Mouse (Mus musculus) lung, embryonic 16.5 days (tissue): ENCODE data around the gene Mettl16. TPM values are rescaled to one million over a fixed set of nuclear protein-coding genes. Genes with fewer than 3 reads are reported as not detected.
A peak's percentile ranks its signal among the peaks of the same experiment; 100 is the strongest.

Source experiments
- ATAC-seq: fragments of 200-750 bp; cut with Nextera tagmentation; 2 replicates; pipeline ENCODE4 v1.8.0; 2017; ENCODE audit warnings: low read depth, mild to moderate bottlenecking, moderate library complexity
- H3K27ac ChIP-seq: fragments of 300-500 bp; sonication (generic); 2 replicates; pipeline ENCODE4 v1.5.1; 2014; ENCODE audit warnings: mild to moderate bottlenecking, control low read depth, low read length
- H3K27me3 ChIP-seq: fragments of 300-500 bp; sonication (generic); 2 replicates; pipeline ENCODE4 v1.6.1; 2014; ENCODE audit warnings: low read depth, low read length, mixed read lengths; ENCODE audit not compliant: control insufficient read depth, insufficient read depth
- H3K36me3 ChIP-seq: fragments of 300-500 bp; sonication (generic); 2 replicates; pipeline ENCODE4 v1.6.1; 2014; ENCODE audit warnings: low read length; ENCODE audit not compliant: control insufficient read depth, insufficient read depth
- H3K4me1 ChIP-seq: fragments of 300-500 bp; sonication (generic); replicated peaks from 2 replicates; pipeline ENCODE4 v1.6.1; 2014; ENCODE audit warnings: low read length, mixed read lengths; ENCODE audit not compliant: control insufficient read depth, insufficient read depth
- H3K4me2 ChIP-seq: fragments of 300-500 bp; sonication (generic); 2 replicates; pipeline ENCODE4 v1.6.1; 2014; ENCODE audit warnings: low read depth, low read length, control low read depth
- H3K4me3 ChIP-seq: fragments of 300-500 bp; sonication (generic); 2 replicates; pipeline ENCODE4 v1.5.1; 2014; ENCODE audit warnings: mild to moderate bottlenecking, low read length, control low read depth
- H3K9ac ChIP-seq: fragments of 300-500 bp; sonication (generic); 2 replicates; pipeline ENCODE4 v1.6.1; 2014; ENCODE audit warnings: low read length, control low read depth
- H3K9me3 ChIP-seq: fragments of 300-500 bp; sonication (generic); 2 replicates; pipeline ENCODE4 v1.6.1; 2016; ENCODE audit warnings: low read length; ENCODE audit not compliant: control insufficient read depth
- WGBS: fragments of 180-500 bp; shearing (Covaris S2); extraction: QIAGEN DNeasy Blood & Tissue Kit; methylation state at CpG from one replicate; pipeline ENCODE4 v1.1.7; 2014; 5-methylcytosine and 5-hydroxymethylcytosine counted together
- polyA plus RNA-seq: library from polyadenylated mRNA; unstranded; fragments of >200 nt; fragmentation: Nextera tagmentation; extraction: Ambion mirVana; gene quantifications from 2 replicates; pipeline ENCODE4 v1.2.1, GENCODE M21; 2015

Gene Mettl16
- polyA plus RNA-seq, 1 experiment from 2014 or later: 47.5 TPM

GRCm38 (mm10) chr11:74771234-74771633, 604 bp downstream of the Mettl16 start:
- H3K9ac ChIP-seq: peak overlapping the region; percentile 82
- peak overlapping the region; percentile 79 for H3K4me3 ChIP-seq
- H3K36me3 ChIP-seq: peaks cover 12% of the 10 kb centered on the region
- peaks cover 10% of the 10 kb centered on the region for H3K4me1 ChIP-seq
- no peaks in the 10 kb centered on the region for H3K9me3 ChIP-seq
- 10% methylated on average over 8 of the region's 8 CpGs for WGBS
- ATAC-seq: no peak
- H3K4me2 ChIP-seq: peak overlapping the region; percentile 73
- H3K27ac ChIP-seq: peak overlapping the region; percentile 89
- H3K27me3 ChIP-seq: no peaks in the 10 kb centered on the region

GRCm38 (mm10) chr11:74771650-74772049, 1.0 kb downstream of the Mettl16 start:
- 66% methylated on average over 4 of the region's 4 CpGs for WGBS
- Histone ChIP-seq H3K9ac (no peak overlapping the region), H3K4me3 (peak overlapping the region; percentile 79), H3K27me3 (no peaks in the 10 kb centered on the region), H3K36me3 (peaks cover 12% of the 10 kb centered on the region), H3K27ac (no peak overlapping the region), H3K9me3 (no peaks in the 10 kb centered on the region), H3K4me2 (peak overlapping the region; percentile 73), H3K4me1 (peaks cover 10% of the 10 kb centered on the region)
- no peak for ATAC-seq

GRCm38 (mm10) chr11:74772386-74772785, 1.8 kb downstream of the Mettl16 start:
- H3K27me3 ChIP-seq: no peaks in the 10 kb centered on the region
- H3K4me2 ChIP-seq: no peak overlapping the region
- H3K4me3 ChIP-seq: no peak overlapping the region
- 84% methylated on average over 2 of the region's 2 CpGs for WGBS
- no peaks in the 10 kb centered on the region for H3K9me3 ChIP-seq
- H3K36me3 ChIP-seq: peaks cover 12% of the 10 kb centered on the region
- H3K9ac ChIP-seq: no peak overlapping the region
- peaks cover 10% of the 10 kb centered on the region for H3K4me1 ChIP-seq
- no peak overlapping the region for H3K27ac ChIP-seq
- no peak for ATAC-seq

GRCm38 (mm10) chr11:74792874-74793273, 22.2 kb downstream of the Mettl16 start:
- H3K4me2 ChIP-seq: no peak overlapping the region
- H3K4me3 ChIP-seq: no peak overlapping the region
- no peak overlapping the region for H3K27ac ChIP-seq
- H3K9me3 ChIP-seq: no peaks in the 10 kb centered on the region
- no peaks in the 10 kb centered on the region for H3K4me1 ChIP-seq
- ATAC-seq: no peak
- no peaks in the 10 kb centered on the region for H3K27me3 ChIP-seq
- H3K36me3 ChIP-seq: peaks cover 39% of the 10 kb centered on the region
- H3K9ac ChIP-seq: no peak overlapping the region
- WGBS: 91% methylated on average over 4 of the region's 4 CpGs

DNA sequence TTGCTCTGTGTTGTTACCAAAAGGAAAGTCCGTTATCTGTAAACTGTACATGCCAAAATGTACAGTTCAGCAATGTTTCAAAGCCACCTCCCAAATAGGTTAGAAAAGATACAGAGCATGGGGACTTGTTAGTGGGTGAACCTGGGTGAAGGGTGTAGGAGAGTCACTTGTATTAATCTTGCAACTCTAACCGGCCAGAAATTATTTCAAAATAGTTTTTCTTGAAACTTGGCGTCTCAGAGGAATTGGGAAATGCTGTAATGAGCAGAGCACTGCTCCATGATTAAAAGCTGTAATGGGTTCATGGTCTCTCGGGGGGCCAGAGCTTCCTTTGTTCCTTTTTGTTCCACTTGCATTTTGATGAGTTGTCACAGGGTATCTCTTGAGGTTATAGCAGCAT, 30.0 kb downstream of the Mettl16 start:
- no peak overlapping the region for H3K27ac ChIP-seq
- H3K9me3 ChIP-seq: no peaks in the 10 kb centered on the region
- no peak for ATAC-seq
- H3K9ac ChIP-seq: no peak overlapping the region
- no peak overlapping the region for H3K4me2 ChIP-seq
- H3K4me3 ChIP-seq: no peak overlapping the region
- peaks cover 22% of the 10 kb centered on the region for H3K36me3 ChIP-seq
- H3K4me1 ChIP-seq: no peaks in the 10 kb centered on the region
- 88% methylated on average over 4 of the region's 4 CpGs for WGBS
- H3K27me3 ChIP-seq: no peaks in the 10 kb centered on the region

DNA sequence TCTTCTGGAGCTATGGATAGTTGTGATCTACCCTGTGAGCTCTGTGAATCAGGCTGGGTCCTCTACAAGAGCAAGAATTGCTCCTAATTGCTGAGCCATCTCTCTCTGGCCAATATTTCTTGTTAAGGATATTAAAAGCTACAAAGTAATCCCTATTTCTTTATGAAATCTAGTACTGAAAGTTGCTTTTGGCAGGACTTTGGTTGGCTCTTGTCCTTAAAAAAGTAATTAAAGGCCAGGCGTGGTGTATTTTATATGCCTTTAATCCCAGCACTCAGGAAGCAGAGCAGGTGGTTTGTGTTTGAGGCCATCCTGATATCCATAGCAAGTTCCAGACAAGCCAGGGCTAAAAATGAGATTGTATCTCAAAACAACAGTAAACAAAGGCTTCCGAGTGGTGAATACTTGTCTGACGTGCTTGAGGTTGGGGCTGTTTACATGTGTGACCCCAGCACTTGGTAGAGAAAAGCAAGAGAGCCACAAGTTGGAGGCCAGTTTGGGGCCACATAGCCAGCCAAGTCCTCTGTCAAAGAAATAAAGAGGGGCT, 33.5 kb downstream of the Mettl16 start:
- H3K4me2 ChIP-seq: no peak overlapping the region
- H3K9me3 ChIP-seq: no peaks in the 10 kb centered on the region
- no peaks in the 10 kb centered on the region for H3K4me1 ChIP-seq
- H3K27me3 ChIP-seq: no peaks in the 10 kb centered on the region
- peaks cover 19% of the 10 kb centered on the region for H3K36me3 ChIP-seq
- ATAC-seq: no peak
- H3K27ac ChIP-seq: no peak overlapping the region
- H3K9ac ChIP-seq: no peak overlapping the region
- no peak overlapping the region for H3K4me3 ChIP-seq
- 71% methylated on average over 3 of the region's 3 CpGs for WGBS

DNA sequence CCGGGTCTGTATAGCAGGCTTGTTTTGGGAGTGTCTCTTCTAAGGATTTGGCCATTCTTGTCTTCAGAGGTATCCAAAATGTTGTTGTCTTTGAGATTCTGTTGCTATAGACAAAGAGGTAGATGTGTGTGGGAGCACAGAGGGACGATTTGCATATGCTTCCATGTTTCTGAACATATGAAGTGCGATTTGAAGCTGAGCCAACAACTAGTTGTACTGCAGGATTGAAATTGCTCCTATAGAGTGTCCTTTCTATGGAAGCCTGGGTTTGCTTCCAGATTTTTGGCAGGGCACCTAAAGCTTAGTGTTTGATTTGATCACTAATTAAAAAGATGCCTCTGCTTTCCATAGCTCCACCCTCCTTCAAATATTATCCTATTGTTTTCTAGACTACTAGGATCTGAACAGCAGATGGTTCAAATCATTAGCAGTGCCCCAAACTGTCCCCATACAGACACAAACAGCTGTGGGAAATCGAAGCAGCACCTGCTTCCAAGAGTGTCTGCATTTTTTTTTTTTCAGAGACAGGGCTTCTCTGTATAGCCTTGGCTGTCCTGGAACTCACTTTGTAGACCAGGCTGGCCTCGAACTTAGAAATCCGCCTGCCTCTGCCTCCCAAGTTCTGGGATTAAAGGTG, 36.7 kb downstream of the Mettl16 start:
- H3K27ac ChIP-seq: no peak overlapping the region
- H3K27me3 ChIP-seq: no peaks in the 10 kb centered on the region
- H3K4me3 ChIP-seq: no peak overlapping the region
- H3K9me3 ChIP-seq: no peaks in the 10 kb centered on the region
- WGBS: 72% methylated on average over 6 of the region's 6 CpGs
- no peak overlapping the region for H3K4me2 ChIP-seq
- H3K4me1 ChIP-seq: no peaks in the 10 kb centered on the region
- peaks cover 16% of the 10 kb centered on the region for H3K36me3 ChIP-seq
- no peak overlapping the region for H3K9ac ChIP-seq
- peak; percentile 52; the same call in 1 of the 2 replicates for ATAC-seq

DNA sequence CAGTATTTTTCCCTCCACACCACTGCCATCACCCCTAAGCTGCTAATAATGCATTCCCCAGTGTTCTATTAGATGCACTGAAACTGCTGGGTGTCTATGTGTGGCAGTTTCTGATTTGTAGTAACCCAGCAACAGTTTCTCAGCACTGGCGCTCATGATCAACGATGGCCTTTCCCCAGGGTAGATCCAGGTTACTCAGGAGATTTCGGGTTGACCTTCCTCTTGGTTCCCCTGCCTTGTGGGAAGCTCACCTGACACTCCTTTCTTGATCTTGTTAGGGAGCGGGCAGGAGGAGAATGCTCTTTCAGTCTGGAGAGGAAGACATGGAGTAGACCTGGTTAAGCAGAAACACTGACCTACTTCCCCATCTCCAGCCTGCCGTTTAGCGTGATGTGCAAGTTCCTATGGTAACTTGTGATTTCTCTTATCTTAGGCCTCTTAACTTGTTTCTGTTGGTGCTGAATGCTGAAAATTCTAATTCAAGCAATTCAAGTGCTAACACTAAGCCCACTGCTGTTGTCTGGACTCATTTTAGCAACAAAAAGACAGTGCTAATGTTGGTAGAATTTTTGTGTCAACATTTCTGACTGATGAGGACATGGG, 37.7 kb downstream of the Mettl16 start:
- no peak for ATAC-seq
- peaks cover 18% of the 10 kb centered on the region for H3K36me3 ChIP-seq
- H3K9ac ChIP-seq: no peak overlapping the region
- H3K4me1 ChIP-seq: no peaks in the 10 kb centered on the region
- no peaks in the 10 kb centered on the region for H3K9me3 ChIP-seq
- H3K4me2 ChIP-seq: no peak overlapping the region
- H3K27me3 ChIP-seq: no peaks in the 10 kb centered on the region
- H3K4me3 ChIP-seq: no peak overlapping the region
- 92% methylated on average over 6 of the region's 6 CpGs for WGBS
- no peak overlapping the region for H3K27ac ChIP-seq

DNA sequence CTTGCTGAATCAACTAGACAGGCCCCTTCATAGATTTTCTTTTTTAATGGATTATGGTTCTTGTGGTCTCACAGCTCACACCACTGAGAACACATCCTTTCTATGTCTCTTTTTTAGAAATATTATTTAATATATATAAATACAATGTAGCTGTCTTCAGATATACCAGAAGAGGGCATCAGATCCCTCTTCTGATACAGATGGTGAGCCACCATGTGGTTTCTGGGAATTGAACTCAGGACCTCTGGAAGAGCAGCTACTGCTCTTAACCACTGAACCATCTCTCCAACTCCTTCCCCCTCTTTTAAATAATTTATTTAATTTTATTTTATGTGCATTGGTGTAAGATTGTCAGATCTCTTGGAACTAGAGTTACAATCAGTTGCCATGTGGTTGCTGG, 39.5 kb downstream of the Mettl16 start:
- ATAC-seq: no peak
- H3K27me3 ChIP-seq: no peaks in the 10 kb centered on the region
- no peak overlapping the region for H3K27ac ChIP-seq
- no peaks in the 10 kb centered on the region for H3K4me1 ChIP-seq
- no peak overlapping the region for H3K9ac ChIP-seq
- H3K9me3 ChIP-seq: no peaks in the 10 kb centered on the region
- peaks cover 11% of the 10 kb centered on the region for H3K36me3 ChIP-seq
- no peak overlapping the region for H3K4me2 ChIP-seq
- no peak overlapping the region for H3K4me3 ChIP-seq
